In genomic region chr14:54616226-54616825, GRCm38 (mm10) we compare ENCODE assay signal across 12 mouse cellular contexts. TPM values are rescaled to one million over a fixed set of nuclear protein-coding genes. Genes with fewer than 3 reads are reported as not detected.
DNase-seq lines count a peak whose midpoint lies in the region; ATAC-seq and TF ChIP-seq lines count a peak whose summit lies in the region.
"Had no signal": no experiment of that assay in that cellular context is flagged by ENCODE, and none has a peak within 500 bp of the region (broad histone marks: within the 10 kb centered on the region; RNA-seq: fewer than 3 reads in every experiment).

No protein-coding gene starts in this region.

- no peak for TF ChIP-seq CTCF in cerebellum, adult 2 months (IDR thresholded peaks at IDR 0.05; ENCODE audit: borderline replicate concordance, insufficient read depth, low read depth, low read length)

- TF ChIP-seq POLR2A in cerebellum, adult 2 months (IDR thresholded peaks at IDR 0.05; ENCODE audit: borderline replicate concordance, insufficient read depth, low read length): no peak

- DNase-seq in kidney, postnatal 36 days: no peak
- DNase-seq in kidney, postnatal 14 days: no peak
- no peak for DNase-seq in cerebellum, adult 2 months
- DNase-seq: layer of hippocampus, adult 9-11 months; spleen, adult 18-20 months had no signal

- WGBS in kidney, embryonic 15.5 days: 91% methylated on average over 16 of the region's 16 CpGs
- WGBS in embryonic facial prominence, embryonic 12.5 days: 90% methylated on average over 16 of the region's 16 CpGs
- WGBS in hindbrain, embryonic 13.5 days: 93% methylated on average over 16 of the region's 16 CpGs
- 90% methylated on average over 16 of the region's 16 CpGs for WGBS in midbrain, embryonic 15.5 days
- 84% methylated on average over 16 of the region's 16 CpGs for WGBS in cerebellum, adult 2 months

- peaks cover 12% of the 10 kb centered on the region for H3K4me1 ChIP-seq in kidney, embryonic 15.5 days
- H3K4me1 ChIP-seq in embryonic facial prominence, embryonic 12.5 days: 0 out of 2 replicates have a peak, but pooled peaks cover 5% of the 10 kb centered on the region
- peaks cover 26% of the 10 kb centered on the region for H3K4me1 ChIP-seq in hindbrain, embryonic 13.5 days (replicated peaks)
- peaks cover 21% of the 10 kb centered on the region for H3K4me1 ChIP-seq in midbrain, embryonic 15.5 days
- H3K4me1 ChIP-seq in cerebellum, adult 2 months (ENCODE audit: control insufficient read depth, insufficient read depth, low read length): no peaks in the 10 kb centered on the region; the same call in 1 of the 2 replicates

- H3K27me3 ChIP-seq in kidney, embryonic 15.5 days: no peaks in the 10 kb centered on the region
- no peaks in the 10 kb centered on the region for H3K27me3 ChIP-seq in embryonic facial prominence, embryonic 12.5 days
- no peaks in the 10 kb centered on the region for H3K27me3 ChIP-seq in hindbrain, embryonic 13.5 days
- H3K27me3 ChIP-seq in midbrain, embryonic 15.5 days (replicated peaks): no peaks in the 10 kb centered on the region
- H3K27me3 ChIP-seq in cerebellum, adult 2 months (ENCODE audit: control insufficient read depth, insufficient read depth, low read length): no peaks in the 10 kb centered on the region
- H3K27me3 ChIP-seq: liver, embryonic 15.5 days; Patski had no signal

- no peaks in the 10 kb centered on the region for H3K9me3 ChIP-seq in kidney, embryonic 15.5 days (replicated peaks)
- no peaks in the 10 kb centered on the region for H3K9me3 ChIP-seq in embryonic facial prominence, embryonic 12.5 days
- no peaks in the 10 kb centered on the region for H3K9me3 ChIP-seq in hindbrain, embryonic 13.5 days
- no peaks in the 10 kb centered on the region for H3K9me3 ChIP-seq in midbrain, embryonic 15.5 days
- H3K9me3 ChIP-seq: liver, embryonic 15.5 days had no signal

- peaks cover 43% of the 10 kb centered on the region for H3K36me3 ChIP-seq in kidney, embryonic 15.5 days
- H3K36me3 ChIP-seq in embryonic facial prominence, embryonic 12.5 days: peaks cover 41% of the 10 kb centered on the region
- peaks cover 41% of the 10 kb centered on the region for H3K36me3 ChIP-seq in hindbrain, embryonic 13.5 days
- peaks cover 9% of the 10 kb centered on the region for H3K36me3 ChIP-seq in midbrain, embryonic 15.5 days (replicated peaks)

- no peak overlapping the region for H3K27ac ChIP-seq in kidney, embryonic 15.5 days
- H3K27ac ChIP-seq in embryonic facial prominence, embryonic 12.5 days: no peak overlapping the region
- H3K27ac ChIP-seq in hindbrain, embryonic 13.5 days: no peak overlapping the region
- no peak overlapping the region for H3K27ac ChIP-seq in midbrain, embryonic 15.5 days
- H3K27ac ChIP-seq in cerebellum, adult 2 months (ENCODE audit: insufficient read depth, low read length): no peak overlapping the region

- H3K9ac ChIP-seq in kidney, embryonic 15.5 days: no peak overlapping the region
- no peak overlapping the region for H3K9ac ChIP-seq in embryonic facial prominence, embryonic 12.5 days
- H3K9ac ChIP-seq in hindbrain, embryonic 13.5 days: no peak overlapping the region; the same call in 1 of the 2 replicates
- H3K9ac ChIP-seq in midbrain, embryonic 15.5 days: no peak overlapping the region

- no peak for ATAC-seq in kidney, embryonic 15.5 days (replicated peaks; ENCODE audit: low FRiP score)
- no peak for ATAC-seq in embryonic facial prominence, embryonic 12.5 days (ENCODE audit: insufficient number of reproducible peaks, insufficient read depth, low FRiP score, low TSS enrichment)
- no peak for ATAC-seq in hindbrain, embryonic 13.5 days (ENCODE audit: low FRiP score)
- ATAC-seq in midbrain, embryonic 15.5 days (replicated peaks): no peak
- ATAC-seq: Patski had no signal

- H3K4me2 ChIP-seq in kidney, embryonic 15.5 days: peak overlapping the region; percentile 65; the same call in 1 of the 2 replicates
- H3K4me2 ChIP-seq in embryonic facial prominence, embryonic 12.5 days (replicated peaks): peak overlapping the region; percentile 67; the same call in 1 of the 2 replicates
- H3K4me2 ChIP-seq in hindbrain, embryonic 13.5 days: peak overlapping the region; percentile 76
- H3K4me2 ChIP-seq in midbrain, embryonic 15.5 days: peak overlapping the region; percentile 68; the same call in 1 of the 2 replicates

- peak overlapping the region; percentile 86 for H3K4me3 ChIP-seq in kidney, embryonic 15.5 days (replicated peaks)
- no peak overlapping the region for H3K4me3 ChIP-seq in embryonic facial prominence, embryonic 12.5 days
- H3K4me3 ChIP-seq in hindbrain, embryonic 13.5 days: no peak overlapping the region; the same call in 1 of the 2 replicates
- 0 out of 2 replicates have a peak overlapping the region, but pooled peaks have one; percentile 61 for H3K4me3 ChIP-seq in midbrain, embryonic 15.5 days
- H3K4me3 ChIP-seq in cerebellum, adult 2 months (replicated peaks; ENCODE audit: insufficient read depth, low read depth, low read length): no peak overlapping the region

RNA-seq across cellular contexts. Expression of gene Psmb5, which starts 1.5 kb away (rescaled TPM):
- 422 and 424 TPM in 2 replicates for polyA plus RNA-seq in kidney, embryonic 15.5 days (2015; fragmentation: Nextera tagmentation; extraction: Ambion mirVana)
- 381 and 403 TPM in 2 replicates for polyA plus RNA-seq in embryonic facial prominence, embryonic 12.5 days (2016; fragmentation: Nextera tagmentation; extraction: Ambion mirVana)
- 439 and 447 TPM in 2 replicates for polyA plus RNA-seq in hindbrain, embryonic 13.5 days (2015; fragmentation: Nextera tagmentation; extraction: Ambion mirVana)
- polyA plus RNA-seq in midbrain, embryonic 15.5 days (2015; fragmentation: Nextera tagmentation; extraction: Ambion mirVana): 445 and 463 TPM in 2 replicates
- polyA plus RNA-seq in cerebellum, adult 2 months (2012; rRNA removed): 221 and 225 TPM in 2 replicates

RNA-seq across cellular contexts. Expression of gene Psmb11, which starts 4.9 kb away (rescaled TPM):
- not detected in 2 replicates for polyA plus RNA-seq in kidney, embryonic 15.5 days (2015; fragmentation: Nextera tagmentation; extraction: Ambion mirVana)
- polyA plus RNA-seq in embryonic facial prominence, embryonic 12.5 days (2016; fragmentation: Nextera tagmentation; extraction: Ambion mirVana): 0.05 and 0.10 TPM in 2 replicates
- polyA plus RNA-seq in hindbrain, embryonic 13.5 days (2015; fragmentation: Nextera tagmentation; extraction: Ambion mirVana): not detected in 2 replicates
- not detected in 2 replicates for polyA plus RNA-seq in midbrain, embryonic 15.5 days (2015; fragmentation: Nextera tagmentation; extraction: Ambion mirVana)
- polyA plus RNA-seq in cerebellum, adult 2 months (2012; rRNA removed): 0.10 TPM in 1 of 2 replicates, not detected in the other
- polyA plus RNA-seq: heart, embryonic 14.5 days; liver, embryonic 15.5 days had no signal

RNA-seq across cellular contexts. Expression of gene 4931414P19Rik, which starts 10.5 kb away (rescaled TPM):
- 10.2 and 11.3 TPM in 2 replicates for polyA plus RNA-seq in kidney, embryonic 15.5 days (2015; fragmentation: Nextera tagmentation; extraction: Ambion mirVana)
- polyA plus RNA-seq in embryonic facial prominence, embryonic 12.5 days (2016; fragmentation: Nextera tagmentation; extraction: Ambion mirVana): 9.0 and 10.1 TPM in 2 replicates
- polyA plus RNA-seq in hindbrain, embryonic 13.5 days (2015; fragmentation: Nextera tagmentation; extraction: Ambion mirVana): 6.8 and 7.6 TPM in 2 replicates
- 6.7 and 9.0 TPM in 2 replicates for polyA plus RNA-seq in midbrain, embryonic 15.5 days (2015; fragmentation: Nextera tagmentation; extraction: Ambion mirVana)
- 3.2 and 4.0 TPM in 2 replicates for polyA plus RNA-seq in cerebellum, adult 2 months (2012; rRNA removed)

RNA-seq across cellular contexts. Expression of gene Gm17606, which starts 24.4 kb away (rescaled TPM):
- polyA plus RNA-seq in kidney, embryonic 15.5 days (2015; fragmentation: Nextera tagmentation; extraction: Ambion mirVana): not detected in 2 replicates
- 1.1 TPM in 1 of 2 replicates, not detected in the other for polyA plus RNA-seq in embryonic facial prominence, embryonic 12.5 days (2016; fragmentation: Nextera tagmentation; extraction: Ambion mirVana)
- not detected in 2 replicates for polyA plus RNA-seq in hindbrain, embryonic 13.5 days (2015; fragmentation: Nextera tagmentation; extraction: Ambion mirVana)
- not detected in 2 replicates for polyA plus RNA-seq in midbrain, embryonic 15.5 days (2015; fragmentation: Nextera tagmentation; extraction: Ambion mirVana)
- polyA plus RNA-seq in cerebellum, adult 2 months (2012; rRNA removed): not detected in 2 replicates
- polyA plus RNA-seq: heart, embryonic 14.5 days; liver, embryonic 15.5 days; Patski had no signal

RNA-seq across cellular contexts. Expression of gene Cdh24, which starts 24.8 kb away (rescaled TPM):
- polyA plus RNA-seq in kidney, embryonic 15.5 days (2015; fragmentation: Nextera tagmentation; extraction: Ambion mirVana): 3.1 and 4.5 TPM in 2 replicates
- 10.8 and 11.9 TPM in 2 replicates for polyA plus RNA-seq in embryonic facial prominence, embryonic 12.5 days (2016; fragmentation: Nextera tagmentation; extraction: Ambion mirVana)
- 8.6 and 9.4 TPM in 2 replicates for polyA plus RNA-seq in hindbrain, embryonic 13.5 days (2015; fragmentation: Nextera tagmentation; extraction: Ambion mirVana)
- 14.1 and 15.5 TPM in 2 replicates for polyA plus RNA-seq in midbrain, embryonic 15.5 days (2015; fragmentation: Nextera tagmentation; extraction: Ambion mirVana)
- 7.6 and 10.3 TPM in 2 replicates for polyA plus RNA-seq in cerebellum, adult 2 months (2012; rRNA removed)

Comparison
In these comparisons a context has a peak if more than half of its experiments do, and no peak if none do; other contexts are left out.
1. H3K4me3 ChIP-seq: peak in kidney, embryonic 15.5 days (single experiment) and midbrain, embryonic 15.5 days (single experiment); none in embryonic facial prominence, embryonic 12.5 days (single experiment), hindbrain, embryonic 13.5 days (single experiment) and cerebellum, adult 2 months (single experiment).
2. Peak in every context shown above with its lines, with median percentiles within 50 percentile points of each other: H3K4me2 ChIP-seq.